Mouse (Mus musculus) olfactory bulb, adult 2 months (tissue): Measurements from ENCODE around the gene Pnlip.

Experiments used
- CTCF ChIP-seq: fragments of 200-500 bp; IDR thresholded peaks from 2 replicates; pipeline ENCODE4 v1.5.1; 2012; ENCODE audit warnings: low read depth, mild to moderate bottlenecking, low read length, moderate library complexity; ENCODE audit not compliant: insufficient read depth
- POLR2A ChIP-seq: fragments of 200-500 bp; IDR thresholded peaks from 2 replicates; pipeline ENCODE4 v1.6.1; 2012; ENCODE audit warnings: mild to moderate bottlenecking, low read depth, low read length, moderate library complexity; ENCODE audit not compliant: insufficient read depth

DNA sequence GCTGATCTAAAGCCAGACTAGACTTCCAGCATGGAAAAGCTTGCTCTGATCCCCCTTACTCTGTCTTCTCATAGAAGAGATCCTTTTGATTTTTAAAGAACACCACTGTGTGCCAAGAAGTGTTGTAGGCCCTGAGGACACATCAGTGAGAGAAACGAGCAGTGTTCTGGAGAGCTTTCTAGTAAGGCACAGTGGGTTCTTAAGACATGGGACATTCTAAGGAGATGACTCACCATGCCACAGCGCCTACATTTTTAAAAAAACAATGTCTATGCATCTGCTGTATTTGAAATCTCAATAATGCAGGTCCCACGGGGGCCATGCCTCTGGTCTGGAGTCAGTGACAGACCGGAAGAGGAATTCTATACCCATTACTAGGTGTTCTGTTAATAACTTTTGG lies 52.3 kb downstream of the Pnlip start:
- TF ChIP-seq POLR2A (no peak), CTCF (no peak)
